Mouse (Mus musculus) small intestine, adult 2 months (tissue): ENCODE measurements at regions not wholly inside any gene's neighbourhood (a gene's known extent, or its start where the extent isn't known, plus 50 kb on each side); places are given as distances from the start of the nearest gene placed in this dataset.

Experiments used
- H3K27ac ChIP-seq: fragments of 200-500 bp; 2 replicates; pipeline ENCODE4 v1.5.1; 2012; ENCODE audit warnings: low read depth, low read length, control low read depth, inconsistent platforms; ENCODE audit not compliant: insufficient read depth
- H3K27me3 ChIP-seq: fragments of 200-500 bp; 2 replicates; pipeline ENCODE4 v1.6.1; 2012; ENCODE audit warnings: mild to moderate bottlenecking, moderate library complexity, low read length, inconsistent platforms; ENCODE audit not compliant: control insufficient read depth, insufficient read depth
- H3K36me3 ChIP-seq: fragments of 200-500 bp; 2 replicates; pipeline ENCODE4 v1.6.1; 2012; ENCODE audit warnings: mild to moderate bottlenecking, low read length, control low read depth, inconsistent platforms; ENCODE audit not compliant: control insufficient read depth, insufficient read depth
- H3K4me1 ChIP-seq: fragments of 200-500 bp; 2 replicates; pipeline ENCODE4 v1.6.1; 2012; ENCODE audit warnings: low read length, inconsistent platforms, mixed read lengths; ENCODE audit not compliant: control insufficient read depth, insufficient read depth, insufficient read length
- H3K4me3 ChIP-seq: fragments of 200-500 bp; 2 replicates; pipeline ENCODE4 v1.5.1; 2012; ENCODE audit warnings: low read depth, mild to moderate bottlenecking, control low read depth, inconsistent platforms, low read length, moderate library complexity
- CTCF ChIP-seq: fragments of 200-500 bp; IDR thresholded peaks from 2 replicates; pipeline ENCODE4 v1.5.1; 2012; ENCODE audit warnings: low read depth, mild to moderate bottlenecking, control low read depth, inconsistent platforms, low read length, moderate library complexity, mixed read lengths; ENCODE audit not compliant: insufficient replicate concordance, insufficient read length; ENCODE audit errors: extremely low read depth
- POLR2A ChIP-seq: fragments of 200-500 bp; IDR thresholded peaks from 2 replicates; pipeline ENCODE4 v1.6.1; 2012; ENCODE audit warnings: low read depth, mild to moderate bottlenecking, control low read depth, inconsistent platforms, low read length, moderate library complexity
- WGBS: fragments of 180-500 bp; shearing (Covaris S2); methylation state at CpG from one replicate; pipeline ENCODE4 v1.1.7; 2018; 5-methylcytosine and 5-hydroxymethylcytosine counted together

- TF ChIP-seq POLR2A (no peak), CTCF (no peak)
- WGBS = 76% methylated on average over 3 of the region's 3 CpGs
- Histone ChIP-seq H3K36me3 (no peaks in the 10 kb centered on the region), H3K27me3 (no peaks in the 10 kb centered on the region), H3K4me1 (no peaks in the 10 kb centered on the region), H3K4me3 (no peak overlapping the region), H3K27ac (no peak overlapping the region)
Measured at GRCm38 (mm10) chr15:17245096-17245495, 516.5 kb downstream of the Cdh9 start.

GRCm38 (mm10) chr15:17289221-17289620, 560.7 kb downstream of the Cdh9 start:
- no peaks in the 10 kb centered on the region for H3K27me3 ChIP-seq
- no peak overlapping the region for H3K4me3 ChIP-seq
- TF ChIP-seq POLR2A (no peak), CTCF (no peak)
- no peaks in the 10 kb centered on the region for H3K4me1 ChIP-seq
- no peak overlapping the region for H3K27ac ChIP-seq
- WGBS = 90% methylated on average over 5 of the region's 5 CpGs
- no peaks in the 10 kb centered on the region for H3K36me3 ChIP-seq
